Mouse (Mus musculus) cerebellum, adult 2 months (tissue): Measurements from ENCODE around the gene Eloa. TPM values are rescaled to one million over a fixed set of nuclear protein-coding genes. Genes with fewer than 3 reads are reported as not detected.
"Not testable (repeated sequence)": the region's sequence is repeated elsewhere in the genome, so short reads cannot be mapped to it uniquely, and the experiment has no call there.

Source experiments
- DNase-seq, 2 experiments: peaks; one replicate each; pipeline ENCODE4 v3.0.0; 2021
- H3K27ac ChIP-seq: fragments of 200-500 bp; 2 replicates; pipeline ENCODE4 v1.5.1; 2012; ENCODE audit warnings: low read length, control low read depth, inconsistent platforms; ENCODE audit not compliant: insufficient read depth
- H3K27me3 ChIP-seq: fragments of 200-500 bp; 2 replicates; pipeline ENCODE4 v1.6.1; 2012; ENCODE audit warnings: inconsistent platforms, mild to moderate bottlenecking, low read length, moderate library complexity; ENCODE audit not compliant: control insufficient read depth, insufficient read depth
- H3K4me1 ChIP-seq: fragments of 200-500 bp; 2 replicates; pipeline ENCODE4 v1.6.1; 2011; ENCODE audit warnings: low read length; ENCODE audit not compliant: control insufficient read depth, insufficient read depth
- H3K4me3 ChIP-seq: fragments of 200-500 bp; replicated peaks from 2 replicates; pipeline ENCODE3; 2011; ENCODE audit warnings: mild to moderate bottlenecking, low read depth, low read length, control low read depth; ENCODE audit not compliant: insufficient read depth
- CTCF ChIP-seq: fragments of 200-500 bp; IDR thresholded peaks from 2 replicates; pipeline ENCODE4 v1.5.1; 2011; ENCODE audit warnings: low read depth, mild to moderate bottlenecking, control low read depth, low read length, moderate library complexity, borderline replicate concordance; ENCODE audit not compliant: insufficient read depth
- POLR2A ChIP-seq: fragments of 200-500 bp; IDR thresholded peaks from 2 replicates; pipeline ENCODE4 v1.6.1; 2011; ENCODE audit warnings: low read length, control low read depth, borderline replicate concordance; ENCODE audit not compliant: insufficient read depth
- WGBS: fragments of 180-500 bp; shearing (Covaris S2); methylation state at CpG from one replicate; pipeline ENCODE4 v1.1.7; 2018; 5-methylcytosine and 5-hydroxymethylcytosine counted together
- polyA plus RNA-seq: library from polyadenylated mRNA; depleted of rRNA; stranded (reverse); fragments of >200 nt; gene quantifications from 2 replicates; pipeline ENCODE4 v1.2.3, GENCODE M21; 2012

Eloa gene
- polyA plus RNA-seq, 1 experiment: 18.3 TPM

GRCm38 (mm10) chr4:135986301-135986942, 35.1 kb downstream of the Eloa start:
- Histone ChIP-seq H3K4me1 (peaks cover 6% of the 10 kb centered on the region), H3K27me3 (no peaks in the 10 kb centered on the region), H3K27ac (peak overlapping the region; percentile 74), H3K4me3 (peak overlapping the region; percentile 62)
- no peak for DNase-seq
- 2% methylated on average over 23 of the region's 23 CpGs for WGBS
- TF ChIP-seq POLR2A: no peak
- no peak for TF ChIP-seq CTCF

- Histone ChIP-seq H3K27ac (no peak overlapping the region), H3K4me3 (peak overlapping the region; percentile 62), H3K4me1 (peaks cover 9% of the 10 kb centered on the region), H3K27me3 (no peaks in the 10 kb centered on the region)
- WGBS: 77% methylated on average over 7 of the region's 7 CpGs
- TF ChIP-seq POLR2A (no peak), CTCF (no peak)
- no peak for DNase-seq
Measured at GRCm38 (mm10) chr4:135985769-135986168, 35.8 kb downstream of the Eloa start.

- H3K27ac ChIP-seq: no peak overlapping the region
- WGBS: 88% methylated on average over 5 of the region's 5 CpGs
- DNase-seq: no peak
- peaks cover 10% of the 10 kb centered on the region for H3K4me1 ChIP-seq
- no peaks in the 10 kb centered on the region for H3K27me3 ChIP-seq
- TF ChIP-seq CTCF: no peak
- no peak for TF ChIP-seq POLR2A
- no peak overlapping the region for H3K4me3 ChIP-seq
Measured at GRCm38 (mm10) chr4:135985193-135985592, 36.4 kb downstream of the Eloa start.

GRCm38 (mm10) chr4:135984556-135984955, 37.0 kb downstream of the Eloa start:
- TF ChIP-seq CTCF: no peak
- TF ChIP-seq POLR2A: no peak
- peaks cover 10% of the 10 kb centered on the region for H3K4me1 ChIP-seq
- no peaks in the 10 kb centered on the region for H3K27me3 ChIP-seq
- no peak for DNase-seq
- 82% methylated on average over 5 of the region's 5 CpGs for WGBS
- no peak overlapping the region for H3K27ac ChIP-seq
- H3K4me3 ChIP-seq: no peak overlapping the region

GRCm38 (mm10) chr4:135981524-135982063, 40.0 kb downstream of the Eloa start:
- Histone ChIP-seq H3K27ac (no peak overlapping the region), H3K27me3 (no peaks in the 10 kb centered on the region), H3K4me3 (no peak overlapping the region), H3K4me1 (peaks cover 10% of the 10 kb centered on the region)
- TF ChIP-seq CTCF (peak; percentile 39; the same call in 1 of the 2 replicates), POLR2A (no peak)
- peak in 1 of 2 experiments; percentile 65 for DNase-seq
- WGBS: 5% methylated on average over 7 of the region's 7 CpGs

GRCm38 (mm10) chr4:135980223-135980622, 41.3 kb downstream of the Eloa start:
- 93% methylated on average over 5 of the region's 5 CpGs for WGBS
- not testable (repeated sequence) for H3K27ac ChIP-seq, DNase-seq, H3K27me3 ChIP-seq, H3K4me1 ChIP-seq, H3K4me3 ChIP-seq

- TF ChIP-seq CTCF (no peak), POLR2A (no peak)
- H3K27me3 ChIP-seq: no peaks in the 10 kb centered on the region
- H3K4me3 ChIP-seq: no peak overlapping the region
- 74% methylated on average over 12 of the region's 12 CpGs for WGBS
- H3K27ac ChIP-seq: no peak overlapping the region
- H3K4me1 ChIP-seq: peaks cover 8% of the 10 kb centered on the region
- peak in 1 of 2 experiments; percentile 15 for DNase-seq
Measured at GRCm38 (mm10) chr4:135976146-135976545, 45.4 kb downstream of the Eloa start.
